Mouse (Mus musculus): ENCODE data around the gene Cdk14. TPM values are rescaled to one million over a fixed set of nuclear protein-coding genes. Genes with fewer than 3 reads are reported as not detected.

The Cdk14 gene
- total RNA-seq, 2 experiments from 2014 or later, result 2.5 TPM; not detected in 1

DNA sequence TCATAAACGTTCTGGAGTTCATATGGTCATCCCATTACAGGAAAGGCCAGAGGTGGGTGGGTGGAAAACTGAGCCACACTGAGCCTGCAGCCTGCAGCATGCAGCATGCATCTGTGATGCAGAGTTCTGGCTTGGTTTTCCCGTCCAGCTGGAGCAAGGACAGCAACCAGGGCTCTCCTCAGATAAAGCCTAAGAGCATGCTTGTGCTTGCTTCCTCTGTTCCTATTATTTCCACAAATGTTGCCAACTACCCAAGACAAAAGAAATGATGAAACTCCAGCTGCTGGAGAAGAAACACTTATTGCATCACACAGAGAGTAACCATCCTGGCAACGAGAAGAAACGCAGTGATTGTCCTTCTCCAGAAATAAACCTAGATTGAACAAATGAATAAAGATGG lies 539.8 kb downstream of the Cdk14 start:
- no peak for ATAC-seq (replicated peaks; ENCODE audit: low FRiP score, poor library complexity, severe bottlenecking)

DNA sequence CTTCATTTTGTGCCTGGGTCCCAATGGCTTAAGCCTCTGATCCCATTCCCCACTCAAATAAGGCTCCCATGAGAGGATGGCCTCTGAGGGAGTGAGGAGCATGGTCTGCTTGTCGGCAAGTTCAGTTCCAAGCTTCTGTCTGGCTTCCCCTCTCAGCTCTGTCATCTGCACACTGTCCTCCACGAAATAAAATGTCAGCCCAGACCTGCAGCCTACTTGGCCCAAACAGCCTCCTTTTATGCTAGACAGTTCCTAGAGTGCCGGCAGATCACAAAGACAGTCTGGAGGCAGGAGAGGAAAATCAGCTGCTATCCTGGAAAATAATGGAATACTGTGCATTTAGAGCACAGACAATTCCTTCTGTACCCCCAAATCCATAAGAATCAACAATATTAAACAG lies 541.2 kb downstream of the Cdk14 start:
- no peak for ATAC-seq (replicated peaks; ENCODE audit: low FRiP score, poor library complexity, severe bottlenecking)

DNA sequence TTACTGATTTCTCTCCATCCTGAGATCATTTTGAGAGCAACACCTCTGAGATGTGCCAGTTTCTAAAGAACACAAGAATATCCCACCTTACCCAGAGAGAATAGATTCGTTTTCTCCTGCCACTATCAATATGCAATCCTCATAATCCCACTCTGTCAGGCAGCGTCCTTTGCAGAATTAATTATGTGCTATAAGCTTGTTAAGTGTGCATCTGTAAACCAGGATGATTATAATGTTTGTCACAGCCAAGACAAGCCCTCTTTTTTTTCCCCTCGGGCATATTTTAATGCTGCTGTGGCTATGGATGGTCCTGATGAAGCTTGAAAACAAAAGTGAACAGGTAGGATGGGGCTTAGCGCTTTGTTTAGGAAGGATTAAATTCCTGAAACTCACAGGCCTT lies 542.5 kb downstream of the Cdk14 start:
- ATAC-seq (replicated peaks; ENCODE audit: low FRiP score, poor library complexity, severe bottlenecking), result no peak

DNA sequence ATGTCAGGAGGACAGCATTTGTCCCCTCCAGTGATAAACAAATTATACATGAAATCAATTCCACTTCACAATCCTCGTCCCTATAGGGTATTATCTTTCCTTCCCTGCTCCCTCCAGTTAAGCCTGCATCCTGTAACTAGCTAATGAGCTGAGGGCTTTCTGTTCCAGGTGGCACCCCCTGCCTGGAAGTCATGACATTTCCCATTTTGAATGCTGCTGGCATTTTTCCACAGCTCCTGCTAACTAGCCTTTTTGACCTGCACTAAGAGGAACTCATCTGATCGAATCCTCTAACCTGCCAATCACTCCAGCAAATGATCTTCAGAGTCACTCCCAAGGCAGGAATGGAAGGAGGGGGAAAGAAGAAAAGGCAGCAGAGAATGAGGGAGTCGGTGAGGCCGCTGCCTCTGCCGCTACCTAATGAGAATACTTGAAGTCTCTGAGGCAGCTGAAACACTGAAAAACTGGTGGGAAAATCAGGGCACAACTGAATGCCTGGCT lies 542.9 kb downstream of the Cdk14 start:
- ATAC-seq (replicated peaks; ENCODE audit: low FRiP score, poor library complexity, severe bottlenecking), result no peak

DNA sequence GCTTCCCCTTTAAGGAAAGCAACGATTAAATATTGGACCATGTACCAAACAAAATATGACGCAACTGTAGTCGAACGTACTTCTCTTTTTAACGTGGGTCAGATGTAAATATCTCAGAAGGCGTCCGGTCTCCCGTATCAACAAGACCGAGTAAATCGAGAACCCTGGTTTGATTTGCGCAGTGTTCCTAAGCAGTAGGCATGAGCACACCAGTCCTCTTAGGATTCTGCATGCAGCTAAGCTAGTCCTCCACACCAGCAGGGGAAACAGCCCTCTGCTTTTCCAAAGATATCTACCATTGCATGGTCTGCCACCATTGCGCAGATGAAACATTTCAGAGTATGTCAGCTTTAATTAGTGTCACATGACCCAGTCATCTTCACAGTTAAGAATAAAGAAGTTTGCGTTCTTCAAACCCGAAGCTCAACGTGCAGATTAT lies 543.4 kb downstream of the Cdk14 start:
- ATAC-seq (replicated peaks; ENCODE audit: low FRiP score, poor library complexity, severe bottlenecking), result no peak

DNA sequence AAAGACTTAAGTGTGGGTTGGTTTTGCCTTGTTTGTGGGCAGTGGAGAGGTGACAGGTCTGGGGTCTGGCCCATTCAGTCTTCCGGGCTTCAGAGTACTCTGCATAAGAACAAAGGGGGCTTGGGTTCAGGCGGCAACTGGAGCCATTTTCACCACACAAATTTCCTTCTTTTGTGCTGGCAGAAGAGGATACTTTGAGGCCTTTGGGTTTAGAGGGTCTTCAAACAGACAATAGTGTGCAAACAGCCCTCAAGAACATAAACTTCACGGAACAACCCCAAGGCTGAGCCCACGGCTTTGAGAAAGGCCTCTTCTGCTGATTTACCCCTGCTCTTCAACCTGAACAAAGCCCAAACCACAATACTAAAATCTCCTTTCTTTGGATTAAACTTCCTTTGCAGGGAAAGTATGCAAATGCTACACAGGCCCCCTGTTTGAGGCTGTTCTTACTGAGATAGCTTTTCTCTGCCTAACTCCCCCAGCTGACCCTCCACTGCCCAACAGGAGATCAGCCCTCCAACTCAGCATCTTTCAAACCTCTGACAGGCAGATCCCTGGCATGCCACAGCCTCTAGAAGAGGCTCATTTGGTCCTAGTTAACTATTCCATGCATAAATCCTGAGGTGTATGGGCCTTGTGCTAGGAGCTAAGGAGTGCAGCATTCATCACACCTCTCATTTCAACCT lies 549.9 kb downstream of the Cdk14 start:
- ATAC-seq (replicated peaks; ENCODE audit: low FRiP score, poor library complexity, severe bottlenecking), result no peak

DNA sequence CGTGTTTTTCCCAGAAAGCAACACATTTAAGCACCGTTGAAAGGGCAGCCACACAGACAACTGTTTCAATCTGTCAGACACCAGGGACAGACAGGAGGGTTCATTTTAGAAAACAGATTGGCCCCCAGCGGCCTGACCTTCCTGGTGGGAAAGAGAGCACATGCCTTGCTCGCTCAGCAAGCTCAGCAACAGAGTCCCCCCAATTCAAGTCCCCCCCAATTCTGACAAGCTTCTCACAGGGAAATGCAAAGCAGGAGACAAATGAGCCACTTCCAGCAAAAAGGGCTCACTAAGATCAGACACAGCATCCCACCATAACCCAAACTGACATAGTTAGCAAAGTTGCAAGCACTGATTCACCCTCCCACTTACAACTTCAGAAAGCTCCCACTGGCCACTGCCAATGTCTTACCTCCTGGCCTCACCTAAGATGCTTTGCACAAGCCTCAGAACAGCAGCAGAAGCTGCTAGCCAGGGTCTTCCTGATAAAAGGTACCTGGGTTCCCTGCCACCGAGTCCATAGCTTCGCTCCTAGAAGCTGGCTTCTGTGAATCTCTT lies 551.5 kb downstream of the Cdk14 start:
- ATAC-seq (replicated peaks; ENCODE audit: low FRiP score, poor library complexity, severe bottlenecking), result no peak

DNA sequence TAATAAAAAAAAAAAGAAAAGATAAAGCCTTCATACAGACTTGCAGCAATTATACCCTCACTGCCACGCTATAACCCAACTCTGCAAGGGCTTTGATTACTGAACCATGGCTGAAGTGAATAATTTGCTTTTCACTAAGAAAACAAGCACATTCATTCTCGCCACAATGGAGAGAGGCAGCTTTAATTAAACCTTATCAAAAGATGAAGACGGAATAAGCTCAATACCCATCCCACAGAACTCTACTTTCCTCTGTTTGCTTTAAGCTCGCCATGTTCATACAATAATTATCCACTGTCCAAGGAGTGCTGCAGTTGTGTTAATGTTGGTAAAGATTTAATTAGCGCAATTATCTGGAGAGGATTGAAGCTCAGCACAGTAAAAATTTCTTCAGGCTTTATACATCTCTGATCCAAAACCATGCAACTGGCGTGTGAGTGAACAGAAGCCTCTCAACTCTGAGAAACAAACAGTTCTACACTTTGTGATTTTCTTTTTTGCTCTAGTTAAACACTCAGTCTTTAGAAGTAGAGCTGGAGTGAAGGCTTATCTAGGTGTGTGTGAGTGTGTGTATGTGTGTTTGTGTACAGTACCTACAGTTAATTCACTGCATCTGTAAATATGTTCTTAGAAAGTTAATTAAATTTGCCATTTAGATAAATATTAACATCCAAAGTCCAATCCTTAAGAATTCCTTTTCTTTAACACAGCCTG lies 552.1 kb downstream of the Cdk14 start:
- no peak for ATAC-seq (replicated peaks; ENCODE audit: low FRiP score, poor library complexity, severe bottlenecking)

DNA sequence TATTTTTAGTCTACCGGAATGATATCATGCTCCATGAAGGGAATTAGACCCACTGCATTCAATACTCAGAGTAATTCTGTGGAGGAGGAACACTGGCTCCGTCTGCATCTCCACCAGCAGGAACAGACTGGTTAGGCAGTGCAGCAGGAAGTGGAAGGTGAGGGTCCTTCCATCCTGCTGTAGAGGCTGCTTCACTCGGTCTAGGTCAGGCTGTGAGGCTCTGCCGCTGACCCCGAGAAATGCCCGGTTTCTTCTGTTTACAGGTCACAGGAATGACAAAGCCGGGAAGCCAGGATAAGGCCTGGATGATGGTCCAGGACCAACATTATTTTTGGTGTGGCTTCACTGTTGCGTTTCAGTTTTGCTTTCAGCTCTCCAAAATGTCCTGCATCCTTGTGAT lies 553.2 kb downstream of the Cdk14 start:
- no peak for ATAC-seq (replicated peaks; ENCODE audit: low FRiP score, poor library complexity, severe bottlenecking)

DNA sequence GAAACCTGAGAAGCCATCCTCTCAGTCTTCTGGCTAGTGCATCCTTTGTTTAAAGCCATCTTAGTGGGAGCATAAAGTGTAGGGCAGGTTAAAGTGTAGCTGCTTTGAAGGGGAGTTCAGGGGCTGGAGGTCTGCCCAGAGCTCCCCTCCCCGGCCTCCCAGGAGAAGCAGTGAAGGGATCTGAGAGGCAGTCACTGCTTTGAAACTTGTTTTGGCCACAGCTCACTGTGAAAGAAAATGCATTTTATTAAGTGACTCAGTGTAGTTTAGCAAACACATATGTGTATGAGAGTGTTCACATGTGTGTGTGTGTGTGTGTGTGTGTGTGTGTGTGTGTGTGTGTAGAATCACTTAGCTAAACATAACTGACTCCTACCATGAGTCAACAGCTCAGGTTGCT lies 554.0 kb downstream of the Cdk14 start:
- ATAC-seq (replicated peaks; ENCODE audit: low FRiP score, poor library complexity, severe bottlenecking), result no peak

DNA sequence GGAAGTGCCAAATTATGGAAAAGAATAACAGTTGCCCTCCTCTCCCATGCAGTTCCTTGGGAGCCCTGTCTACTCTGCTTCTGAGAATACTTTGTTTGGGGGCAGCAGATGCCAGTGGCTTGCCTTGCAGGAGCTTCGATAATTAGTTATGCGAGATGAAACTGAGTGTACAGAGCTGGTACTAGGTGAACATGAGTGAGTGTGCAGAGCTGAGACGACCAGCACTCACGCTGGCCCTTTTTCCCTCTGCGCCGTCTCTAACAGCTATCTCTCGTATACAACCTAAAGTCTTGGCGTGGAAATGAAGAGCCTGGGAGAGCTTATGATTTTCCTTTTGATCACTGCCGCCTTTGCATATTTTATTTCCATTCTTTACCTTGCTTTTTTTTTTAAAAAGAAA lies 558.5 kb downstream of the Cdk14 start:
- ATAC-seq (replicated peaks; ENCODE audit: low FRiP score, poor library complexity, severe bottlenecking), result no peak

DNA sequence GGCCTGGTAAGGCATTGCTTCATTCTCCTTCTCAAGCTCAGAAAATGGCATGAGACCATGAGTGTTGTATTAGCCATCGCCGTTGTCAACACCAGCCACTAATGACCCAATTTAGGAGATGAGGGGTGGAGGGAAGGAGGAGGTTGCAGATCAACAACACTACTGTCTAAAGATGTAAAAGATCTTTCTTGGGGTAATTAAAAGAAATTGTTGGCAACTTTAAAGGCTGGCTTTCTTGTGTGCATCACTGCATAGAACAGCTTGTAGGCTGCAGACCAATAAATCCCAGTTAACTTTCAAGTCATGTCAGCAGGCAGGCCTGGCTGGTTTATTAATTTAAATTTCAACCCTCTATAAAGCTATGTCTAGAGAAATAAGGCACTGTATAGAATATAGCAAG lies 559.0 kb downstream of the Cdk14 start:
- ATAC-seq (replicated peaks; ENCODE audit: low FRiP score, poor library complexity, severe bottlenecking), result no peak

DNA sequence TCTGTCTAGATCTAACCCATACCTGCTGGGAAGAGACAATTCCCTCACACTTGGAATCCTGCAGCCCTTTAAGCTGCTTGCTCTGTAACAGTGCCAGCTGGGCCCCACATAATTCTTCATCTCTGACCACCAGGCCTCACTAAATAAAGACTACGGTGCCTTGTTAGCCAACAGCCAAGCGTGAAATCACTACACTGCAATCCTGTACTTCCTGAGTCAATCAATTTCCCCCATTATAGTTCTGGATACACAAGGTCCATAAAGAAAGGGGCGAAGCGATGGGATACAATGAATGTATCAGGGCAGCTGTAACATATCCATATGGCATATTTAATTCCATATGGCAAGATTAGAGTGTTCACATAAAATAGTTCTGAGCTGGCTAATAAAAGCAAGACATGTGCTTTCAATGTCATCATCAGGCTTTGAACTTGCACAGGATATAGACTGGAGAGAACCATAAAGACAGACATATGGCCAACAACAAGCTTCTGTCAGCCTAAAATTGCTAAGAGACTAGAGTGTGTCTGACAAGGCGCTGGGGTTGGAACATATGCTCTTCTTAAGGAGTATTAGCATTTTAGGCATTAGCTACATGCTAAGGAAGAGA lies 562.0 kb downstream of the Cdk14 start:
- ATAC-seq (replicated peaks; ENCODE audit: low FRiP score, poor library complexity, severe bottlenecking), result no peak

DNA sequence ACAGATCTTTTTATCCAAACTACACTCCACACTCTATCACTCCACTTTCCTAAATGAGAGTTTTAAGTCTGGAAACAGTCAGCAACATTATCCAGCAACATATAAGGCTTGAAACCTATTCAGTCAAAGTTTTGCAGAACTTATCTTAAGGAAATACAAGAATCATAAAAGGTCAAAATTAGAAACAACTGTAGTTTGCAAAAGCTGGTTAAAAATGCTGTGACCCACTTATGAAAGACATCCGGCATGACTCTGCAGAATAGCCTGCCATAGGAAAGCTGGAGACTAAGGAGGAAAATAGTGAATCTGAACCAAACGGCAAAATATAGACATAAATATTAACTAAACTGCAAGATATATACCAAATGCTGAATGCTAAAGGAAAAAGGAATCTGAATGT lies 566.6 kb downstream of the Cdk14 start:
- no peak for ATAC-seq (replicated peaks; ENCODE audit: low FRiP score, poor library complexity, severe bottlenecking)

DNA sequence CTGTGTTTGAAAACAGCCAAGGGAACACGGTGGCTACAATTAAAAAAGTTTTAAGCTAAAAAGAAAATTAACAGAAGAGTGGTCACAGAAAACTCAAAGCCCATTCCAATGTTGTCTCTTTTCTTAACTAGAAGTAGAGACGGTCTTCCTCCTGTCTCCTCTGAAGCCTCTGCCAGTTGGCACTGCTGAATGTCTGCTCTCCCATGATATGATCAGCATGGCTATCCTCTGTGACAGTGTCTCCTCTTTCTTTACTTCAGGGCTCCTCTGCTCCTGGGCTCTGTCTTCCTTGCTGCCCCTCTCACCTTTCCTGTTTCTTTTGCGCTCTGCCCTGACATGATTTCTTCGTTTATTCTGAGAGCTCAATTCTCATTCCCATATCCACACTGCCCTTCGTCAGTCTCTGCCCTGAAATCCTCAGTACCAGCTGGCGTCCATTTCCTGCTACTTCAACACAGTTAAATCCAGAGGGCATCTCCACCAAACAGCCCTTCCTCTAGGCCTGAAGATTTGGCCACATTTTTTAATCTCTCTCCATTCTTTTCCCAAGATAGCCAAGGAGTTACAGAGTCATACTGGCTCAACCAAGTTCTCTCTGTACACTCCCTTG lies 567.3 kb downstream of the Cdk14 start:
- no peak for ATAC-seq (replicated peaks; ENCODE audit: low FRiP score, poor library complexity, severe bottlenecking)

DNA sequence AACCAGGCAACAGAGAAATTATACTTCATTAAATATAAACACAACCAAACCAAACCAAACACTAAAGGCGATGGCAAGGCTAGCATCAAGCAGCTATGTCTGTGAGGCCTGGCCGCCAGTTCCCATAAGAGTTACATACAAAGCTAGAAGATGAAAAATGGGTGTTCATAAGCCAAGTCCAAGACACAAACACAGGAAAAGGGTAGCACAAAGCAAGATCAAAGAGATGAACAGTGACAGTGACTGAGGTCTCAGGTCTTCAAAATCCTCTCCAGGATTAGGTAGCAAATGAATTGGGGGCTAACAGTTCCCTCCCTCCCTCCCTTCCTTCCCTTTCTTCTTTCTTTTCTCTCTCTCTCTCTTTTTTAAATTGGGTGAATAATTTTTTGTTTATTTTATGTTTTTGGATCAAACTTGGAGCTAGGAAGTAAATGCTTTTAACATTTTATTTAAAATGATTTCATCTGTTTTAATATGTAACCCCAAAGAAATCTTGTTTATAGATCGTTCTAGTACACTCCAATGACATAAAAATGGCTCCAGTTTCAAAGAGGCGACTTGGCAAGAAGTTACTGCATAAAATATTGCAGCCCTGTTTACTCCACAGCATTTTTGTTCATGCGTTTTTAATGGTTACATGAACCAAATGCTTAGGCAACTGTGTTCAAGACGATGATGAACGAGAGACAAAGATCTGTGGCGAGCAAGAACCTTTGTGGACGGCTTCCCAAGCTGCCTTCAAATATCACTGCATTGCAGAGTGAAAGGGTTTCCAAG lies 568.0 kb downstream of the Cdk14 start:
- no peak for ATAC-seq (replicated peaks; ENCODE audit: low FRiP score, poor library complexity, severe bottlenecking)

DNA sequence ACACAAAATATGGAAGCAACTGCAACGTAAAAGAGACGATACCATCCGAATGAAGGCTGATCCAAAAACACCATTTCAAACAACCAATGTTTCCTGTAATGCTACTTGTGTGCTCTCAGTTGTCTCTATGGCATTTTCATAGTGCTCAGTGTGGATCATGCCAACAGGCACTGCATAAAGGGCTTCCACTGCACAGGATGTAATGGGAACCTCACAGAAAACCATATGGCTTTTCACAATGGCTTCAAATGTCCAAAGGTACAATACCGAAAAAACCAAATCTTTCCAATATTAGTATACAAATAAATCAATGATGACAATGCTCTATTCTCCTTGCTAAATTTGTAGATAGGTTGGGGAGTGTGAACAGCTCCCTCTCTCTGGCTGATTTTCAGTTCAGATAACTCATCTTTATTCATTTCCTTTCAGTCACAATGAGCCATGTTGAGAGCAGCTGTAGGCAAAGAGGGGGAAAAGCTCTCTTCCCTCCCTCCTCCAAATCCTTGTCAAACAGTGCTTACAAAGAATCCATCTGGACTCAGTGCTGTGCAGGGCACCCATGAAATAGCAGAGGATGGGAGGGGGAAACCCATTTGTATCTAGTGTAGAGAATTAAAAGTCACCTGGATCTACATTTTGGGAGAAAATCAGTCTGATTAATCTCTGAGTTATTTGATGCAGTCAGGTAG lies 568.7 kb downstream of the Cdk14 start:
- ATAC-seq (replicated peaks; ENCODE audit: low FRiP score, poor library complexity, severe bottlenecking), result no peak

DNA sequence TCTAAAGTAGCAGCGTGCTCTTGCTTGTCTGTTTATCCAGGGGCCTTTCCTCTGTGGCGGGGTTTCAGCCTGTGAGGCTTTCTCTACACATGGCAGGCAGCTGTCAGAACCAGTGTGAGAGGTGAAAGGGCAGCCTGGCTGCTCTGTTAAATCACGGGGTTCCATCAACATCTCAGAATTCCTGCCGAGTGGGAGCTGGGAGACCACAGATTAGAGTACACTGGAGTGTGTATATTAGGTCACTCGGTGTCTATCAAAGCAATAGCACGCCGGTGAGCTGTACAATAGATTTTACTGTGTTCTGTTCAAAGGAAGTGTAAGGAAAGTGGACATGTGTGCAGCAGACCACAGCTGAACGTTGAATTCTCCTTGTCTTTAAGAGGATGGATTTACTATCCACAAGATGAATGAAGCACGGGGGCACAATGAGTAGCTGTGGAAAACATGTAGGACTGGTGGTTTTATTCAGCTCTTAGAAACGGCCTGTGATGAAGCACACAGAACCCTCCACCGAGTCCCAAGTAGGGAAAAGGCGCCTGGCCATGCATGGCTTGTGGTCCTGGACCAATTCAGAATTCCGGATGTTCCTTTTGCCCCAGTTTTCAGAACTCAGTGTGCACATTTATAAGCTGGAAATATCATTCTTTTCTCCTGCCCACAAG lies 585.2 kb downstream of the Cdk14 start:
- ATAC-seq (replicated peaks; ENCODE audit: low FRiP score, poor library complexity, severe bottlenecking), result no peak

DNA sequence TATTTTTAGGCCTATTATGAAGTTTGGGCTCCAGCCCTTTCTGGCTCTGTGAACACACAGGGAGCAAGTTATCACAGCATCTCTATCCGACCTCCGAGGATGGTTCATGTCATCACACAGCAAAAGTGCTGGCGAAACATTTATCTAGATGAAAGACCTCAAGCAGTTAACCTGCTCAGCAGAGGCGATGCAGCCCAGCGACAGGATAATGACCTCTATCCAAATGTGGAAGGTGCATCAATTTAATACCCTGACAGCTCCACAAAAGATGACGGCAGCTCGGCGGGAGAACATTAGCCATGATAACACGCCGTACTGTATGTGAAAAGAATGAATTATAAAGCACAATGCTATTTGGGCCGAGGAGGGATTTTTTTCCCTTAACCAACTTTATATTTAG lies 586.2 kb downstream of the Cdk14 start:
- ATAC-seq (replicated peaks; ENCODE audit: low FRiP score, poor library complexity, severe bottlenecking), result no peak

Measured in erythroid progenitor cell, adult 5-6 weeks (primary cell).